Mouse (Mus musculus): ENCODE measurements around the gene Gm867. TPM values are rescaled to one million over a fixed set of nuclear protein-coding genes. Genes with fewer than 3 reads are reported as not detected.
A peak's percentile ranks its signal among the peaks of the same experiment; 100 is the strongest.

Gm867 gene
- 0.49 and 1.2 TPM in 2 replicates for polyA plus RNA-seq (2012; rRNA removed)

DNA sequence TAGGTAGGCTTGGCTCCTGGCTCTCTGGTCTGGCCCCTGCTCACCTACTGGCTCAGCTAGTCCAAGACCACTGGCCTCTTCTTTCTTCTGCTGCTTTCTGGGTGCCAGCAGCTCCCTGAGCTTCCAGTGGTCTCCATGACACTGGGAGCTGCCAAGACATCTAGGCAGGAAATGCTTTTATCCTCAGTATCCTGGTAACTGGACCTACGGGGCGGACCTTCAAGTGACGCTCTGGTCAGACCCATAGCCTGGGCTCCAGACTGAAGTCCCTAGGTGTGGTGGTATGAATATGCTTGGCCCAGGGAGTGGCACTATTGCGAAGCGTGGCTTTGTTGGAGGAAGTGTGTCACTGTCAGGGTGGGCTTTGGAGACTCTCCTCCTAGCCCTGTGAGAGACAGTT lies at the start of gene Gm867:
Gm867 (minus strand) TSS at position 153 of the 400 bp plus-strand sequence.
- H3K4me1 ChIP-seq (ENCODE audit: control insufficient read depth, insufficient read depth, low read length) = peaks cover 4% of the 10 kb centered on the region
- no peak for TF ChIP-seq CTCF (IDR thresholded peaks at IDR 0.05; ENCODE audit: extremely low read depth, insufficient read depth, low read length)
- no peak for TF ChIP-seq POLR2A (IDR thresholded peaks at IDR 0.05; ENCODE audit: extremely low read depth, insufficient read depth, low read length)
- H3K27ac ChIP-seq (ENCODE audit: insufficient read depth, low read length) = no peak within 1 kb of the TSS
- no peak within 1 kb of the TSS for H3K4me3 ChIP-seq (ENCODE audit: insufficient read depth, low read length)

DNA sequence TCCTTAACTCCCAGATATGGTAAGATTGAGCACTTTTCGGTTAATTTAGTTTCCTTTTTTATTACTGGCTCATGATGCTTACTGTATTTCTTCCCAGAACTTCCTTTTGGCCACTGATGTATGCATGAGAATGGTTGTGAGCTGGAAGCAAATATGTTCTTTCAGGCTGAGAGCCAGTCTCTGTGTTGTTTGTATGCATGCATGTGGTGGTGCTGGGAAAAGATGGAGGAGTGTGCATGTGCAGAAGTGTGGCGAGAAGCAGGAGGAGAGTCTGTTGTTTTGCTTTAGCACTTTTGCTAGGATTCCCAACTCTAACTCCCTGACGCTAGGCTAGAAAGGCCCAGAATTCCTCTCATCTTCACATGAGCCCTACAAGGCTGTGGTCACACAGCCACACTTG lies 39.0 kb upstream of the Gm867 start:
- TF ChIP-seq POLR2A (IDR thresholded peaks at IDR 0.05; ENCODE audit: extremely low read depth, insufficient read depth, low read length) (no peak), CTCF (IDR thresholded peaks at IDR 0.05; ENCODE audit: extremely low read depth, insufficient read depth, low read length) (no peak)
- Histone ChIP-seq H3K27ac (ENCODE audit: insufficient read depth, low read length) (no peak overlapping the region), H3K4me3 (ENCODE audit: insufficient read depth, low read length) (no peak overlapping the region), H3K4me1 (ENCODE audit: control insufficient read depth, insufficient read depth, low read length) (no peaks in the 10 kb centered on the region)

- Histone ChIP-seq H3K4me3 (ENCODE audit: insufficient read depth, low read length) (no peak overlapping the region), H3K4me1 (ENCODE audit: control insufficient read depth, insufficient read depth, low read length) (no peaks in the 10 kb centered on the region), H3K27ac (ENCODE audit: insufficient read depth, low read length) (no peak overlapping the region)
- TF ChIP-seq POLR2A (IDR thresholded peaks at IDR 0.05; ENCODE audit: extremely low read depth, insufficient read depth, low read length) (no peak), CTCF (IDR thresholded peaks at IDR 0.05; ENCODE audit: extremely low read depth, insufficient read depth, low read length) (no peak)
Observed at GRCm38 (mm10) chr10:75978835-75979157, 38.3 kb upstream of the Gm867 start.

GRCm38 (mm10) chr10:75978119-75978834 lies 37.8 kb upstream of the Gm867 start:
- no peak for TF ChIP-seq POLR2A (IDR thresholded peaks at IDR 0.05; ENCODE audit: extremely low read depth, insufficient read depth, low read length)
- no peak for TF ChIP-seq CTCF (IDR thresholded peaks at IDR 0.05; ENCODE audit: extremely low read depth, insufficient read depth, low read length)
- no peaks in the 10 kb centered on the region for H3K4me1 ChIP-seq (ENCODE audit: control insufficient read depth, insufficient read depth, low read length)
- H3K27ac ChIP-seq (ENCODE audit: insufficient read depth, low read length) = no peak overlapping the region
- no peak overlapping the region for H3K4me3 ChIP-seq (ENCODE audit: insufficient read depth, low read length)

- Histone ChIP-seq H3K4me3 (ENCODE audit: insufficient read depth, low read length) (no peak overlapping the region), H3K4me1 (ENCODE audit: control insufficient read depth, insufficient read depth, low read length) (no peaks in the 10 kb centered on the region), H3K27ac (ENCODE audit: insufficient read depth, low read length) (no peak overlapping the region)
- no peak for TF ChIP-seq POLR2A (IDR thresholded peaks at IDR 0.05; ENCODE audit: extremely low read depth, insufficient read depth, low read length)
- peak; percentile 50 for TF ChIP-seq CTCF (IDR thresholded peaks at IDR 0.05; ENCODE audit: extremely low read depth, insufficient read depth, low read length)
Observed at GRCm38 (mm10) chr10:75975216-75975615, 34.7 kb upstream of the Gm867 start.

GRCm38 (mm10) chr10:75973846-75974245 lies 33.4 kb upstream of the Gm867 start:
- TF ChIP-seq CTCF (IDR thresholded peaks at IDR 0.05; ENCODE audit: extremely low read depth, insufficient read depth, low read length) (no peak), POLR2A (IDR thresholded peaks at IDR 0.05; ENCODE audit: extremely low read depth, insufficient read depth, low read length) (no peak)
- Histone ChIP-seq H3K27ac (ENCODE audit: insufficient read depth, low read length) (no peak overlapping the region), H3K4me3 (ENCODE audit: insufficient read depth, low read length) (no peak overlapping the region), H3K4me1 (ENCODE audit: control insufficient read depth, insufficient read depth, low read length) (no peaks in the 10 kb centered on the region)

- Histone ChIP-seq H3K4me1 (ENCODE audit: control insufficient read depth, insufficient read depth, low read length) (peaks cover 2% of the 10 kb centered on the region; the same call in 1 of the 2 replicates), H3K27ac (ENCODE audit: insufficient read depth, low read length) (no peak within 1 kb of the TSS), H3K4me3 (ENCODE audit: insufficient read depth, low read length) (no peak within 1 kb of the TSS)
- TF ChIP-seq POLR2A (IDR thresholded peaks at IDR 0.05; ENCODE audit: extremely low read depth, insufficient read depth, low read length) (no peak), CTCF (IDR thresholded peaks at IDR 0.05; ENCODE audit: extremely low read depth, insufficient read depth, low read length) (no peak)
Observed at GRCm38 (mm10) chr10:75954381-75954811, 13.9 kb upstream of the Gm867 start, which contains the start of gene Gm5134. TSS of gene Gm5134 (plus strand) at chr10:75954514.

DNA sequence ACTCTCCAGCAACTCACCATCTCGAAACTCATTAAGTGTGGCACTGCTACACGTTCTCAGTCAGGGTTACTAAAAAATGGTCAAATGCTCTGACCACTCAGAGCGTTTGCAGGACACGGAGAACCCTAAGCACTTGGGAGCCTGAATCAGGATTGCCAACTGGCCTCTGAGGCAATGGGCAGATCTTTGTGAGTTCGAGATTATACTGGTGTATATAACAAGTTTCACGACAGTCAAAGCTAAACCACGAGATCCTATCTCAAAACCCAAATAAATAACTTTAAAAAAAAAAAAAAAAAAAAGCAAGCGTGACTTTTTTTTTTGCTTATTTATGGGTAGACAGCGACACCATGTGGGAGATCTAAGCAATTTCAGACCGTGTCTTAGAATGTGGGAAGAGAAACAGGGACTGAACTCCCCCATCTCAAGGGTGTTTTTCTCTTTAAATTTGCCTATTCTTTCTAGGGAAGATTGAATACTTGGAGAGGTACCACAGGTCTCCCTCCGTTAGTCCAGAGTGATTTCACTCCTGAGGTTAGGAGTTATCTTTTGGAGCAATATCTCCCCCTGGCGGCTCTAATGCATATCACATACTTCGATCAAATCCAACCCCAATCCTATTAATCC lies 11.1 kb upstream of the Gm867 start:
- TF ChIP-seq CTCF (IDR thresholded peaks at IDR 0.05; ENCODE audit: extremely low read depth, insufficient read depth, low read length) = peak; percentile 40; the same call in 1 of the 2 replicates
- TF ChIP-seq POLR2A (IDR thresholded peaks at IDR 0.05; ENCODE audit: extremely low read depth, insufficient read depth, low read length) = no peak
- Histone ChIP-seq H3K4me3 (ENCODE audit: insufficient read depth, low read length) (peak overlapping the region; percentile 14), H3K4me1 (ENCODE audit: control insufficient read depth, insufficient read depth, low read length) (peaks cover 2% of the 10 kb centered on the region; the same call in 1 of the 2 replicates), H3K27ac (ENCODE audit: insufficient read depth, low read length) (no peak overlapping the region)

GRCm38 (mm10) chr10:75950791-75951210 lies 10.3 kb upstream of the Gm867 start:
- no peak overlapping the region for H3K27ac ChIP-seq (ENCODE audit: insufficient read depth, low read length)
- peaks cover 2% of the 10 kb centered on the region; the same call in 1 of the 2 replicates for H3K4me1 ChIP-seq (ENCODE audit: control insufficient read depth, insufficient read depth, low read length)
- TF ChIP-seq POLR2A (IDR thresholded peaks at IDR 0.05; ENCODE audit: extremely low read depth, insufficient read depth, low read length) = no peak
- no peak for TF ChIP-seq CTCF (IDR thresholded peaks at IDR 0.05; ENCODE audit: extremely low read depth, insufficient read depth, low read length)
- H3K4me3 ChIP-seq (ENCODE audit: insufficient read depth, low read length) = peak overlapping the region; percentile 14
